Mouse (Mus musculus): ENCODE measurements around the gene Rad9a.

Gene Rad9a

GRCm38 (mm10) chr19:4193129-4193528, 8.3 kb downstream of the Rad9a start:
- DNase-seq (ENCODE audit: low spot score): no peak

GRCm38 (mm10) chr19:4192251-4192985, 9.0 kb downstream of the Rad9a start:
- peak; percentile 57 for DNase-seq (ENCODE audit: low spot score)

DNA sequence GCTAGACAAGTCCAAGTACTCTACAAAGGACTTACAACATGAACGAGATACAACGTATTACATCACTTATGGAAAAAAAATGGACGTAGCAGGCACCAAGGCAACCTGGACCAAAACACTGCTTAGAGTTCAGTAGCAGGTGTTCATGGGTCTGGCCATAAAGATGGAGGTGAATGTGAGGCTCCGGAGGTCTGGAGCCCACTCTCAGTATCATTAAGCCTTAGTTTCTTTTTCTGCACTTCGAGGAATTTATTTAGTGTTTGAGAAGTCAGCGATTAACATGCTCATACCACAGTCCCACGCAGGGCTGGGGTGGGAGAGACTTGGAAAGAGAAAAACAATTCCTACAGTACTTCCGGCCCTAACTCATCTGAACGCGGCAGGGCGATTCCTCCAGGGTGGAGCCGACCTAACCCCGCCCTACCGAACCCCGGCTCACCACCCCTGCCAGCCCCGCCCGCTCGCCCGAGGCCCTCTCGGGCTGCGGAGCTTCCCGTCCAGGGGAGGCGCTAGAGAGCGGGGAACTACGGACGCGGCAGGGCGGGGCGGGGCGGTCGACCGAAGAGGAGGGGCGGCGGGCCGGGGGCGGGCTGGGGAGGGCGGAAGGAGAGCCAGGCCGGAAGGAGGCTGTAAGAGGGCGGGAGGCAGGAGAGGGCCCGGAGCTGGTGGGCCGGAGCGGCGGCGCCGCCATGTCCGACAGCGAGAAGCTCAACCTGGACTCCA, 9.8 kb downstream of the Rad9a start, which contains the start of gene Ppp1ca:
Gene Ppp1ca (plus strand): TSS at position 538 of the 723 bp plus-strand sequence.
- DNase-seq (ENCODE audit: low spot score): peak; percentile 94

DNA sequence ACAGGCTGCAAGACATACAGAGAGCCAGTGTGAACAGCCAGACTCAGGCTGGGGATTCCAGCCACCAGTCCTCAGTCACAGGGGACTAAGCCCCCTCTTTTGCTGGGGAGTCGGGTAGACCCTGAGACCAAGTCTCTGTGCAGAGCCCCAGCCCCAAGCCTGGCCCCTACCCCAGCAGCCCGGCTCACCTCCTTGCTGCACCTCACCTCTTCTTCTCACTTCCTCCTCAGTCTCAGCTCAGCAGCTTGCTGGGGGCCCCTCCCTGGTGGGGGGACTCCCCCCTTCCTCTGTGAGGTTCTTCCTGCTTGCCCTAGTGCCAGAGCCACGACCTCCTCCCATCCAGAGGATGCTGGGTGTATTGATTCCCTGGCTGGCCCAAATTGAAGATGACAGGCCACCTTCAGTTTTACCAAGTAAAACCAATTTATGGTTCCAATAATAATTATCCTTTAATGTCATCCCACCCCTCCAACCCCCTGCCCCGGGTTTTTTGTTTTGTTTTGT, 10.6 kb downstream of the Rad9a start, which contains the start of gene Tbc1d10c:
Gene Tbc1d10c (minus strand): TSS at position 454 of the 504 bp plus-strand sequence.
- no peak for DNase-seq (ENCODE audit: low spot score)

DNA sequence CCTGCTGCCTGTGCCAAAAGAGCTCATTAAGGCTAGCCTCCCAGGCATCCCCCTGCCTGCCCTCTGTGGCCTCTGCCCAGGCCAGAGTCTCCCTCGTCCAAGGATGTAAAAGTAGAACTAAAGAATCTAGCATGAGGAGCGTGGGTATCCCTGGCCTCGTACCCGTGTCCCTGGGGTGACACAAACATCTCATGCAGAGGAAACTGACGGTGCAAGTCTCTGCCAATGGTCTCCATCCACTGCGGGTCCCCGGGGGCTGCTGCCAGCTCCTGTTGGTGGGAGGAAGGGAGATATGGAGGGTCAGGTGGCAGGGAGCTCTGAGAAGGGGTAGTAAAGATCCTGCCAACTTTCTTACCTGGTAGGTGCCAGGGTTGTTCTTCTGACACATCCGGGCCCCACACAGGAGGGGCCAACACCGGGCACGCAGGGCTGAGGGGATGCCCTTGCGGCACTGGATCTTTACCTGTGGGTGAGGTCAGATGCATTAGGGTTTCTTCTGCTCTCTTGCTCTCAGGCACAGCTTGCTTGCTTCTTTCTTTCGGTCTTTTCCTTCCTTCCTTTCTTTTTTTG, 12.3 kb downstream of the Rad9a start:
- DNase-seq (ENCODE audit: low spot score): no peak

DNA sequence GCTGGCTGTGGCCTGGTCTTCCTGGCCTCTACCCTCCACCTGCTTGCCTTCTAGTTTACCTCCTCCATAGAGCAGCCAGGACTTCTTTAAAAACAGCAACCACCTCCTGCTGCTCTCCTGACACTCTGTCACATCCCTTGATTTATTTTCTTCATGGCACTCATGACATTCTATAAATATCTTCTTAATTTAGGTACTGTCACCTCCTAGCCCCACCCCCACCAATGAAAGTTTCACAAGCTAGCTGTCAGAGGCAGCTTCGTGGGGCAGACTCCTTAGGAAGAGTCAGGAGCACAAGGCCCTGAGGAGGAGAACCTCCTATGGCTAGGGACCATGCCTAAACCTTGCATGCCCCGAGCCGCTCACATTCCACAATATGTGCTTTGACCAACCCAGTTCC, 14.2 kb downstream of the Rad9a start:
- no peak for DNase-seq (ENCODE audit: low spot score)

DNA sequence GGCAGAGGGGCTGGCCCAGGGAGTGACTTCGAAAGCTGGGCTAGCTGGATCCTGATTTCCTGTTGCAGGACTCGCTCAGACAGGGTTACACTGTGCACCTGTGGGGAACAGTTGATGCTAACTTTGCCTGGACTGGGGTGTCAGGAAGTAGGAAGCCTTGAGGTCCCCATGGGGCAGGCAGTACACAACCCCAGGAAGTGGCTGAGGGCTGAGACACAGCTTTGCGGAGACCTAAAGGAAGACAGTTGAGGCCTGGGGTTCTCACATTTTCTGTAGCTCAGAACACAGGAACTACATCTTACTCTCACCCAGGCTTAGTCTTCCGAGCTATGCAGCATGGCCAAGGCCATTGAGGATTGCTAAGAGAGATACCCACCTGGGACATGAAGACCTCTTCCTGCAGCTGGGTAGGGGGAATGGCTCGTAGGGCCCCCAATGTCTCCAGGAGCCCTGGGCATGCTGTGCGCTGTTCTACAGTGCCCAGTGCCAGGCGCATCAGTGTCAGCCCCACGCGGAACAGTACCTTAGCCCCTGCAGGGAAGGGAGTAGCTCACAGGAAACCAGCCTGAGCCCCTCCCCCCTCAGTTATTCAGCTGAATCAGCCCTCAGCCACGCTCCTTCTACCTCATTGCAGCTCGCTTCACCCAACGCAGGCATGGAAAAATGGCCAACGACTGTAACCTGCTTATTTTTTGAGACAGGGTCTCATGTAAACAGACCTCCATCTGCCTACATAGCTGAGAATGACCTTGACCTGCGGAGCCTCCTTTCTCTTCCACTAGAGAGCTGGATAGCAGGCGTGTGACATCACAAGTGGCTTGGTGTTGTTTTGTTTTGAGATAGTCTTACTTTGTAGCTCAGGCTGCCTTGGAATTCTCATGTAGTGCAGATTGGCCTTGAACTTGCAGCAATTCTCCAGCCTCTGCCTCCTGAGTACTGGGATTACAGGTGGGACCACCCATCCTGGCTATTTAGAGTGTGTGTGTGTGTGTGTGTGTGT, 16.2 kb downstream of the Rad9a start:
- DNase-seq (ENCODE audit: low spot score): no peak

DNA sequence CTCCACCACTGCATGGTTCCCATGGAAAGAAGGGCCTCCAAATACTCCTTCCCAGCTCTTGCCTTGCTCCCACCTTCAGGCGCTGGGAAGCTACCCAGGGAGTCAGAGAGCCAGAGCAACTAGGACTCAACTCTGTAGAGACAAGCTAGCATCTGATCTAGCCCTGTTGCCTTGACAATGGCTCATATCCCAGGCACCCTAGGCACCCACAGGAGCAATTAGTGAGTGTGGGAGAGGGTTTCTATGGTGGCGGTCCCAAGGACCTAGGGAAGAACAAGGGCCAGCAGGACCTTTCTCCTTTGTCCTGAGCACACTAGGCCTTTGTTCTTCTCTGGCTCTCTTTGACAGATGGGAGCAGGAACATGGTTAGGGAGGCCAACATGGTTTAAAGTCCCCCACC, 17.8 kb downstream of the Rad9a start:
- DNase-seq (ENCODE audit: low spot score): no peak

- DNase-seq (ENCODE audit: low spot score): peak; percentile 58
Observed at GRCm38 (mm10) chr19:4181892-4182291, 19.6 kb downstream of the Rad9a start.

DNA sequence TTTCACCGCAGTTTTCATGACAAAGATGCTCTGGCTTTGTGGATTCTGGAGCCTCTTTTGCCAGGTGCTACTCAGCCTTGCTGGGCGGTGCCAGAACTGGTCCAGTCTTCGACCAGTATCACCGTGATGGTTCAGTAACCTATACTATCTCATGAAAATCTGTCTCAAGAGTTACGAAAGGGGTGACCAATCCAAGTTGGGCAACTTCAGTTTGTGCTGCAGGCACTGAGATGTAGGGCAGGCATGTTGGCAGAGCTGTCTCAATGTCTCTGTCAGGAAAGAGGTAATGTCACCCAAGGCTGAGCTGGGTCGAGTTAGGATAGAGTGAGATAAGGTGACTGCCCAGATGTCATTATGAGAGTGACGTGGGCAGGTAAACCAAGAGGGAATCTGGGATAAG, 21.1 kb downstream of the Rad9a start:
- no peak for DNase-seq (ENCODE audit: low spot score)

DNA sequence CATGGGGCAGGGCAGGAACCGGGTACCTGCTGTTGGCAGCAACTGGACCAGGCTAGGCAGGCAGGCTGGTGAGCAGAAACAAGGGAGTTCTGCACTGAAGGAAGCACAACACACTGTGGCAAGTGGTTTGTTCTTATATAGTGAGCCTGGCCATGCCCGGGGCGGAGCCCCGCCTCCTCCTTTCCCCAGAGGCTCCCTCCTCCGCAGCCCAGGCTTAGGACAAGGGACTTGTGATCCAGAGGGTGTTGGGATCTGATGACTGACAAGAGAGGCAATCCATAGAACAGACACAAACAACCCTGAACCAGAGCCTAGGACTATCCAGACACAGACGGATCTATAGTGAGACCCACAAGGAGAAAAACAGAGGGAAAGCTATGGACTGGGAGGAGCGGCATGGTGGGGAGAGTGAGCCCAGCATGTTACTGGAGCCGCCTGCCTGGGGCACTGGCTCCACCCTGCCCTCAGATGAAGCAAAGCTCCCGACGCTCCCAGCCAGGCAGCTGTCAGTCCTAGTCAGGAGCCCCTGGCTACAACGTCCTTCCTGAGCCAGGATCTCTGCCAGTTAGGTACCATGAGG, 26.0 kb downstream of the Rad9a start, which contains the start of gene Carns1:
Gene Carns1 (minus strand): TSS at position 112 of the 580 bp plus-strand sequence.
- DNase-seq (ENCODE audit: low spot score): peak; percentile 59

DNA sequence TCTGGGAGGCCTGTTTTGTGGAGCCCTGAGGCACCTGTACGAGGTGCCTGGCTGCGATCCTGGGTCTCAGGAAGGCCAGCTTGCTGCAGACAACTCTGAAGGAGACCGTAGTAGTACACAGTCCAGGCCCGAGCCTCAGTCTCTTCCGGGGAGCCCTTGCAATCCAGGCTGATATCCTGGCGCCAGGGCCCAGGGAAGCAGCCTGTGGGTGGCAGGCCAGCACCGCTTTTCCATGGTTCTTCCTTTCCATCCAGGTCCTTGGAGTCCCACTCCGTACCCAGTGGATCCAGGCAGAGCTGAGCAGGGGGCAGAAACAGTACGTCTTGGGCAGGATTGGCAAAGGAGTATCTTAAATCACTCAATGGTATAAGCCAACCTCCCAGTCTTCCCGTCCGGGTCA, 28.5 kb downstream of the Rad9a start:
- no peak for DNase-seq (ENCODE audit: low spot score)

GRCm38 (mm10) chr19:4171393-4172290, 29.8 kb downstream of the Rad9a start:
- DNase-seq (ENCODE audit: low spot score): no peak

GRCm38 (mm10) chr19:4170723-4171392, 30.6 kb downstream of the Rad9a start:
- DNase-seq (ENCODE audit: low spot score): no peak

DNA sequence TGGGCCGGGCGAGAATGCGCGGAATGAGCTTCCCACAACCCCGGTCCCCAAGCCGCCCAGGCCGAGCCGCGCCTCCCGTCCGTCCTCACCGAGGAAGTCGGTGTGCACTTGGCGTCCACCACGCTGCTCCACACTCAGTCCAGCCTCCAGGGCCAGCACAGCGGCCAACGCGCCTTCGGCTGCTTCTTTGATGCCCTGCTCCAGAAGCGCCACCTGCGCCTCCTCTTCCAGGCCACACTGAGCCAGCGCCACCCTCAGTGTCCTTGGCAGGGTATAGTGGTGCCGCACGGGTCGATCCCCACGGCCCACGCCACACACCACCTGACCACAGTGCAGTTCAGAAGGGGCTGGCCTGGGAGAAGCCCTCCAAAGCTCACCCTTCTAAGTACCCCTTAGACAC, 31.7 kb downstream of the Rad9a start:
- DNase-seq (ENCODE audit: low spot score): no peak

DNA sequence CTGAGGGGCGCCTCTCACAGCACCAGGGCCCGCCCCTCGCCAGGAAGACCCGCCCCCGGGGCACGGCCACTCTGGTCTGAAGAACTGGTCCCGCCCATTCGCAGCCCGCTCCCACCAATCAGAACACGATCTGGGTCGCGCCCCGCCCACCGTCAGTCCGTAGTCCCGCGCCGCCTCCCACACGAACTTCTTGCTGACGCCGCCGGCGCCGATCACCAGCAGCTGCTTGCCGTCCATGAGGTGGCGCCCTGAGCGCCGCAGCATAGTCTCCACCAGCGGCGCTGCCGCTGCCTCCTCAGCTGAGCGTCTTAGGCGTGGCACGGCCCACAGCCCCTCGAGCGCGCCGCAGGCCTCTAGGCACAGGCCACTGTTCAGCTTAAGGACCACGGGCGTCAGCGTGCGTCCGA, 32.1 kb downstream of the Rad9a start:
- peak; percentile 96 for DNase-seq (ENCODE audit: low spot score)

- peak; percentile 51 for DNase-seq (ENCODE audit: low spot score)
Observed at GRCm38 (mm10) chr19:4166678-4167476, 34.6 kb downstream of the Rad9a start.

DNA sequence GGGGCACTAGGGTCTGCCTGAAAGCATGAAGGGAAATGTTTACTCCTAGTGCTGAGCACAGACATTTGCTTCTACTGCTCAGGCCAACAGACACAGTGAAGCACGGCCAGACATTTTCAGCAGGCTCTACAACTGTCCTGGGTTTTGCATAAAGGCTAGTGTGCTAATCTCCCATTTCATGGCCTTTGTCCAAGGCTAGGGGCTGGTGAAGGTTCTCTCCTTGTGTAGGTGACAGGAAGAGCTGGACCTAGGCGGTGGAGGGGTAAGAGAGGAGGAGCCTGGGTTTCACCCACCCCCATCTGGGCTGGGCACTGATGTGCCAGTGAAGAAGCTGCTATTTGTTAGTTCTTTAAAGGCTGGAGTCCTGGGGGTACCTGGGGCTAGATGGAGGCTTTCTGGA, 36.7 kb downstream of the Rad9a start:
- no peak for DNase-seq (ENCODE audit: low spot score)

DNA sequence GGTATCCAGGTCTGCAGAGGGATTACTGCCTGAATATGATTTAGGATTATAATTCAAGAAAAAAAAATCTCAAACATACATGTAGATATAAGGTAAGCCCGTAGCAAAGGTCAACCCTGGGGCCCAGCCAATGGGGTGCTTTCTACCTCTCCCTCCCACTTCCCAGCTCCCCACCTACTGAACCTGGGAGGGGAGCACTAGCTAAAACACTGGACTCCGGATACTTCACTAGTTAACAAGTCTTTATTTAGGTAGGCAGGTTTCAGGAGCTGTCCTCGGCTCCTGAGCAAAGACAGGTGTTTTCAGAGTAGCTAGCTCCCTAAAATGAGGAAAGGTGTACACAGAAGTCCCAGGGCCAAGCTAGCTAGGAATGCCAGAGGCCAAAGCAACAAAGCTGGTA, 37.4 kb downstream of the Rad9a start:
- DNase-seq (ENCODE audit: low spot score): no peak

All from MN1 (cell line).